Mouse (Mus musculus) CH12.LX (cell line): Measurements from ENCODE around the gene Gdpd5. TPM values are rescaled to one million over a fixed set of nuclear protein-coding genes. Genes with fewer than 3 reads are reported as not detected.

Experiments
- DNase-seq: peaks from one replicate; pipeline ENCODE4 v3.0.0-alpha.2; 2013; ENCODE audit errors: extremely low read depth
- H3K27ac ChIP-seq: 2 replicates; pipeline ENCODE4 v1.5.1; 2012; ENCODE audit warnings: low read depth, mild to moderate bottlenecking, control low read depth, moderate library complexity; ENCODE audit not compliant: insufficient read depth
- H3K27me3 ChIP-seq: replicated peaks from 2 replicates; pipeline ENCODE3; 2012; ENCODE audit warnings: inconsistent platforms
- H3K36me3 ChIP-seq, 2 experiments: replicated peaks in 1 of 2; 2 replicates each; pipeline versions ENCODE3 to v1.6.1; 2012; ENCODE audit warnings: inconsistent platforms in 1 of 2, low read length in 1 of 2, mild to moderate bottlenecking in 1 of 2, mixed read lengths in 1 of 2, moderate library complexity in 1 of 2; ENCODE audit not compliant: control insufficient read depth in 1 of 2, insufficient read depth in 1 of 2
- H3K4me1 ChIP-seq, 2 experiments: 2 replicates each; pipeline ENCODE4 v1.6.1; 2012; ENCODE audit warnings: inconsistent platforms in 1 of 2, moderate library complexity in 1 of 2; ENCODE audit not compliant: insufficient read depth in 2 of 2, control insufficient read depth in 1 of 2
- H3K4me2 ChIP-seq: 2 replicates; pipeline ENCODE4 v1.6.1; 2012; ENCODE audit warnings: low read depth, mild to moderate bottlenecking, control low read depth; ENCODE audit not compliant: poor library complexity, insufficient read depth, severe bottlenecking
- H3K4me3 ChIP-seq, 3 experiments: fragments of 150-350 bp in 1 of 3; sonication (generic) in 1 of 3; replicated peaks in 1 of 3; 2 replicates each; pipeline versions ENCODE3 to v1.5.1; 2011 to 2012; ENCODE audit warnings: low read depth in 2 of 3, low read length in 2 of 3, mild to moderate bottlenecking in 2 of 3, moderate library complexity in 2 of 3, control low read depth in 1 of 3, improper control_type of control experiment in 1 of 3, inconsistent platforms in 1 of 3, mixed read lengths in 1 of 3; ENCODE audit not compliant: poor library complexity in 1 of 3
- H3K79me2 ChIP-seq: replicated peaks from 2 replicates; pipeline ENCODE4 v1.6.1; 2012; ENCODE audit warnings: mild to moderate bottlenecking, moderate library complexity; ENCODE audit not compliant: control insufficient read depth, poor library complexity, insufficient read depth, severe bottlenecking; ENCODE audit errors: extremely low read depth
- H3K9ac ChIP-seq: 2 replicates; pipeline ENCODE4 v1.6.1; 2012; ENCODE audit warnings: low read depth, mild to moderate bottlenecking, control low read depth, moderate library complexity; ENCODE audit not compliant: insufficient read depth
- H3K9me3 ChIP-seq: replicated peaks from 2 replicates; pipeline ENCODE3; 2012; ENCODE audit warnings: low read length, inconsistent platforms, mixed read lengths
- CHD2 ChIP-seq: IDR thresholded peaks from 2 replicates; pipeline ENCODE4 v1.6.1; 2011; ENCODE audit warnings: low read length, improper control_type of control experiment
- CTCF ChIP-seq, 2 experiments: IDR thresholded peaks in 1 of 2; conservative IDR thresholded peaks in 1 of 2; 2 replicates each; pipeline ENCODE4 v1.5.1; 2011 to 2012; ENCODE audit warnings: low read depth in 2 of 2, low read length in 2 of 2, improper control_type of control experiment in 1 of 2, inconsistent platforms in 1 of 2, mild to moderate bottlenecking in 1 of 2, moderate library complexity in 1 of 2
- E2F4 ChIP-seq: IDR thresholded peaks from 2 replicates; pipeline ENCODE4 v1.6.1; 2011; ENCODE audit warnings: low read depth, low read length, improper control_type of control experiment; ENCODE audit not compliant: insufficient replicate concordance
- ETS1 ChIP-seq: conservative IDR thresholded peaks from 2 replicates; pipeline ENCODE4 v1.6.1; 2012; ENCODE audit warnings: low read depth, mild to moderate bottlenecking, inconsistent platforms, low read length, improper control_type of control experiment, moderate library complexity
- GABPA ChIP-seq: IDR thresholded peaks from 2 replicates; pipeline ENCODE4 v1.6.1; 2012; ENCODE audit warnings: low read depth, low read length, improper control_type of control experiment, inconsistent platforms; ENCODE audit not compliant: insufficient replicate concordance
- JUN ChIP-seq: IDR thresholded peaks from 2 replicates; pipeline ENCODE4 v1.6.1; 2011; ENCODE audit warnings: low read depth, mild to moderate bottlenecking, low read length, improper control_type of control experiment, moderate library complexity; ENCODE audit not compliant: insufficient read depth
- JUND ChIP-seq: conservative IDR thresholded peaks from 2 replicates; pipeline ENCODE4 v1.6.1; 2011; ENCODE audit warnings: low read depth, low read length, improper control_type of control experiment
- MAFK ChIP-seq: IDR thresholded peaks from 2 replicates; pipeline ENCODE4 v1.6.1; 2011; ENCODE audit warnings: low read length, improper control_type of control experiment; ENCODE audit not compliant: insufficient replicate concordance
- MYC ChIP-seq: IDR thresholded peaks from 2 replicates; pipeline ENCODE4 v1.6.1; 2011; ENCODE audit warnings: low read depth, mild to moderate bottlenecking, improper control_type of control experiment, low read length
- POLR2A ChIP-seq: IDR thresholded peaks from 2 replicates; pipeline ENCODE4 v1.6.1; 2011; ENCODE audit warnings: low read depth, mild to moderate bottlenecking, improper control_type of control experiment, low read length
- RCOR1 ChIP-seq: conservative IDR thresholded peaks from 2 replicates; pipeline ENCODE4 v1.6.1; 2012; ENCODE audit warnings: low read depth, mild to moderate bottlenecking, inconsistent platforms, low read length, improper control_type of control experiment
- SMC3 ChIP-seq: IDR thresholded peaks from 2 replicates; pipeline ENCODE4 v1.6.1; 2011; ENCODE audit warnings: low read depth, low read length, improper control_type of control experiment
- TBP ChIP-seq: conservative IDR thresholded peaks from 2 replicates; pipeline ENCODE4 v1.6.1; 2011; ENCODE audit warnings: low read depth, low read length, improper control_type of control experiment
- USF1 ChIP-seq: IDR thresholded peaks from 2 replicates; pipeline ENCODE4 v1.6.1; 2014; ENCODE audit warnings: low read depth, mild to moderate bottlenecking, inconsistent platforms, low read length, improper control_type of control experiment
- ZKSCAN1 ChIP-seq: IDR thresholded peaks from 2 replicates; pipeline ENCODE4 v1.6.1; 2012; ENCODE audit warnings: low read depth, inconsistent platforms, low read length, improper control_type of control experiment, borderline replicate concordance
- dilution Hi-C: fragments of 300-500 bp; cut with MboI; formaldehyde crosslinking; loops from 2 replicates; pipeline ENCODE4 v1.14.3; 2020; ENCODE audit warnings: low sequenced_read_pairs; ENCODE audit not compliant: extremely low pct_unique_long_range_greater_than_20kb, extremely low pct_ligation_motif_present
- in situ Hi-C: fragments of 300-500 bp; cut with MboI; formaldehyde crosslinking; loops from 3 replicates; pipeline ENCODE4 v1.14.3; 2019; ENCODE audit warnings: low sequenced_read_pairs, low pct_ligation_motif_present, low pct_unique_long_range_greater_than_20kb, mixed read lengths
- polyA plus RNA-seq: library from polyadenylated mRNA; unstranded; fragments of >175 nt; gene quantifications from 2 replicates; pipeline ENCODE4 v1.2.1, GENCODE M21; 2012; ENCODE audit warnings: low read depth; ENCODE audit not compliant: insufficient read length
- total RNA-seq, 2 experiments: library from RNA; depleted of rRNA; stranded (reverse); fragments of 300-350 nt in 1 of 2; fragments of >200 nt in 1 of 2; gene quantifications; 2 replicates each; pipeline ENCODE4 v1.2.3; 2012 to 2014

Gdpd5 gene
- total and polyA plus RNA-seq, 3 experiments = 2.4 to 9.1 (median 9.0) TPM

GRCm38 (mm10) chr7:99375455-99375854 lies 5.8 kb upstream of the Gdpd5 start (continued):
- TF ChIP-seq SMC3 (peak; percentile 99), MAFK (no peak), POLR2A (no peak), GABPA (no peak), MYC (no peak), TBP (no peak), CHD2 (no peak)

GRCm38 (mm10) chr7:99378870-99379269 lies 2.3 kb upstream of the Gdpd5 start:
- in situ Hi-C loops = loop anchor here (5.0 kb wide), 1 partner anchor 73 kb away; no protein-coding TSS in a partner anchor
- Histone ChIP-seq H3K4me2 (no peak overlapping the region), H3K27ac (no peak overlapping the region), H3K9me3 (peaks cover 9% of the 10 kb centered on the region), H3K79me2 (no peaks in the 10 kb centered on the region), H3K4me1 (peaks cover 13 to 31% of the 10 kb centered on the region in 2 experiments), H3K4me3 (no peak overlapping the region), H3K9ac (no peak overlapping the region), H3K36me3 (no peaks in the 10 kb centered on the region), H3K27me3 (peaks cover 1% of the 10 kb centered on the region)
- dilution Hi-C loops = no loop called here
- no peak for DNase-seq
- TF ChIP-seq RCOR1 (no peak), ETS1 (no peak), E2F4 (no peak)
- TF ChIP-seq, all 38 proteins: peak for 0

GRCm38 (mm10) chr7:99380491-99381213 lies 562 bp upstream of the Gdpd5 start:
- DNase-seq = peak; percentile 31
- H3K27me3 ChIP-seq = peaks cover 1% of the 10 kb centered on the region
- peaks cover 18 to 42% of the 10 kb centered on the region in 2 experiments for H3K4me1 ChIP-seq
- peaks cover 9% of the 10 kb centered on the region for H3K9me3 ChIP-seq
- H3K79me2 ChIP-seq = no peaks in the 10 kb centered on the region
- peak overlapping the region; percentile 73 for H3K4me2 ChIP-seq
- TF ChIP-seq ZKSCAN1 = no peak
- no peak for TF ChIP-seq JUN
- TF ChIP-seq CTCF (conservative IDR thresholded peaks at IDR 0.05 in 1 of 2, IDR thresholded peaks at IDR 0.05 in 1 of 2; ENCODE audit: low read depth in 2 of 2, low read length in 2 of 2) = peak in 1 of 2 experiments; percentile 53; a peak in 2 of 4 replicates
- no peak for TF ChIP-seq USF1
- TF ChIP-seq MYC = peak; percentile 18; the same call in 1 of the 2 replicates
- no peak for TF ChIP-seq JUND
- in situ Hi-C loops = no loop called here
- peak overlapping the region; percentile 27; the same call in 1 of the 2 replicates for H3K27ac ChIP-seq
- peaks cover 0 to 6% of the 10 kb centered on the region in 2 experiments for H3K36me3 ChIP-seq
- dilution Hi-C loops = no loop called here
- peak overlapping the region; percentile 56 to 74 (median 69) for H3K4me3 ChIP-seq
- peak overlapping the region; percentile 10; the same call in 1 of the 2 replicates for H3K9ac ChIP-seq
